Mouse (Mus musculus): Measurements from ENCODE around the gene Cpeb3. TPM values are rescaled to one million over a fixed set of nuclear protein-coding genes. Genes with fewer than 3 reads are reported as not detected.

The Cpeb3 gene
- polyA plus RNA-seq (2015; fragmentation: Nextera tagmentation; extraction: Ambion mirVana) = 7.0 and 9.8 TPM in 2 replicates

DNA sequence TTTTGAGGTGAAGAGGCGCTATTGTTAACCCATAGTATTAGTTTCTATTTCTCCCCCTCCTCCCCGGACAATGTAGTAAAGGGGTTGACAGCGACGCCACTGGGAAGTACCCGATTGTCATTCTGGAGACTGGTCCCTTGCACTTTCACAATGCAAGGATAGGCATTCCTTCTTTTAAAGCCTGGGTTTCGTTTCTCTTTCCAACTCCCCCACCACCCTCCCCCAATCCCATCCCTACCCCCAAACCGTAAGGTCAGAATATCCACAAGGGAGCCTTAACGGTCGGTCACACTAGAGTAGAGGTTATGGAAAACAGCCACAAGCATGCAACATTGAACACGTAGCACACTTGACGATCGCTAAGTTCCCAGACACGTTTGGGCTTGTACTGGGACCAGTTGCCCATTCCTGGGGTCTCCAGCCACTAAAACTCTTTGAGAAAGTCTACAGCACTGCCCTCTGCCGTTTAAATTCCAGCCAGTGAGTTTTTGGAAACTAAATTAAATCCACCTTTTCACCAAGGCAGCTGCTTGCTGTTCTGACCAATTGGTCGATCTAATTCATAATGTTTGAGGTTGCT, at the start of gene Cpeb3:
TSS of gene Cpeb3 (minus strand) at position 426 of the 580 bp plus-strand sequence.
- peaks cover 14% of the 10 kb centered on the region for H3K36me3 ChIP-seq (ENCODE audit: control insufficient read depth, insufficient read depth)
- H3K9ac ChIP-seq (replicated peaks; ENCODE audit: low read depth, low read length) = peak within 1 kb of the TSS; percentile 95
- H3K4me1 ChIP-seq (replicated peaks; ENCODE audit: control insufficient read depth, insufficient read depth, low read length) = peaks cover 17% of the 10 kb centered on the region
- H3K27ac ChIP-seq (ENCODE audit: low read length) = peak within 1 kb of the TSS; percentile 73
- no peak for ATAC-seq
- peak within 1 kb of the TSS; percentile 72 for H3K4me2 ChIP-seq (ENCODE audit: low read length)
- H3K9me3 ChIP-seq (ENCODE audit: control insufficient read depth, low read length) = no peaks in the 10 kb centered on the region
- peak within 1 kb of the TSS; percentile 92 for H3K4me3 ChIP-seq (replicated peaks; ENCODE audit: low read length)
- WGBS = 0% methylated on average over 15 of the region's 15 CpGs
- no peaks in the 10 kb centered on the region for H3K27me3 ChIP-seq (replicated peaks; ENCODE audit: control insufficient read depth, insufficient read depth, low read length)

DNA sequence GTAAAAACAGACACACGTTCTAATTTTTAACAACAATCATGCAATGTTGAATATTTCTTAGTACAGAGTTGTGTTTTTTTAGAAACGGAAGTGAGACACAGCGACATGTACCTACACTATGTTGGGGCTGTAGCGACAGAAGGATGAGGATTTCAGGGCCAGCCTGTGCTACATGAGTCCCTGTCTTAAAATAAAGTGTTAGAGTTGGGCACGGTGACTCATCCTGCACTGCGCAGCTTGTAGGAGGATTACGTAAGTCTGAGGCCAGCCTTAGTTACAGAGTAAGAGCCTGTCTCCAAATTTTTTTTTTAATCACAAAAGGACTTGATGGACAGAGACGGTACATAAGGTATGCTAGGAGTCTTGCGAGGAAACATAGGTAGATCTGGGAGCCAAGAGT, 46.9 kb upstream of the Cpeb3 start:
- no peak overlapping the region for H3K27ac ChIP-seq (ENCODE audit: low read length)
- H3K4me2 ChIP-seq (ENCODE audit: low read length) = no peak overlapping the region
- no peak overlapping the region for H3K4me3 ChIP-seq (replicated peaks; ENCODE audit: low read length)
- no peaks in the 10 kb centered on the region for H3K36me3 ChIP-seq (ENCODE audit: control insufficient read depth, insufficient read depth)
- no peaks in the 10 kb centered on the region for H3K27me3 ChIP-seq (replicated peaks; ENCODE audit: control insufficient read depth, insufficient read depth, low read length)
- no peak for ATAC-seq
- WGBS = 94% methylated on average over 9 of the region's 9 CpGs
- no peak overlapping the region for H3K9ac ChIP-seq (replicated peaks; ENCODE audit: low read depth, low read length)
- no peaks in the 10 kb centered on the region for H3K4me1 ChIP-seq (replicated peaks; ENCODE audit: control insufficient read depth, insufficient read depth, low read length)
- H3K9me3 ChIP-seq (ENCODE audit: control insufficient read depth, low read length) = no peaks in the 10 kb centered on the region

- 68% methylated on average over 6 of the region's 6 CpGs for WGBS
- Histone ChIP-seq H3K4me3 (replicated peaks; ENCODE audit: low read length) (no peak overlapping the region), H3K27ac (ENCODE audit: low read length) (no peak overlapping the region), H3K4me2 (ENCODE audit: low read length) (no peak overlapping the region), H3K4me1 (replicated peaks; ENCODE audit: control insufficient read depth, insufficient read depth, low read length) (no peaks in the 10 kb centered on the region), H3K9me3 (ENCODE audit: control insufficient read depth, low read length) (no peaks in the 10 kb centered on the region), H3K36me3 (ENCODE audit: control insufficient read depth, insufficient read depth) (no peaks in the 10 kb centered on the region), H3K27me3 (replicated peaks; ENCODE audit: control insufficient read depth, insufficient read depth, low read length) (no peaks in the 10 kb centered on the region), H3K9ac (replicated peaks; ENCODE audit: low read depth, low read length) (no peak overlapping the region)
- no peak for ATAC-seq
These were observed 43.7 kb upstream of the Cpeb3 start for GRCm38 (mm10) chr19:37252104-37252503.

GRCm38 (mm10) chr19:37248199-37248598, 39.8 kb upstream of the Cpeb3 start:
- 82% methylated on average over 3 of the region's 3 CpGs for WGBS
- H3K4me1 ChIP-seq (replicated peaks; ENCODE audit: control insufficient read depth, insufficient read depth, low read length) = no peaks in the 10 kb centered on the region
- ATAC-seq = no peak

GRCm38 (mm10) chr19:37246859-37247258, 38.5 kb upstream of the Cpeb3 start:
- Histone ChIP-seq H3K4me2 (ENCODE audit: low read length) (no peak overlapping the region), H3K27me3 (replicated peaks; ENCODE audit: control insufficient read depth, insufficient read depth, low read length) (no peaks in the 10 kb centered on the region), H3K9me3 (ENCODE audit: control insufficient read depth, low read length) (no peaks in the 10 kb centered on the region), H3K4me1 (replicated peaks; ENCODE audit: control insufficient read depth, insufficient read depth, low read length) (no peaks in the 10 kb centered on the region), H3K9ac (replicated peaks; ENCODE audit: low read depth, low read length) (no peak overlapping the region), H3K4me3 (replicated peaks; ENCODE audit: low read length) (no peak overlapping the region), H3K27ac (ENCODE audit: low read length) (no peak overlapping the region), H3K36me3 (ENCODE audit: control insufficient read depth, insufficient read depth) (no peaks in the 10 kb centered on the region)
- ATAC-seq = no peak
- 41% methylated on average over 3 of the region's 3 CpGs for WGBS

More at GRCm38 (mm10) chr19:37248199-37248598, 39.8 kb upstream of the Cpeb3 start:
- Histone ChIP-seq H3K9ac (replicated peaks; ENCODE audit: low read depth, low read length) (no peak overlapping the region), H3K4me3 (replicated peaks; ENCODE audit: low read length) (no peak overlapping the region), H3K27me3 (replicated peaks; ENCODE audit: control insufficient read depth, insufficient read depth, low read length) (no peaks in the 10 kb centered on the region), H3K36me3 (ENCODE audit: control insufficient read depth, insufficient read depth) (no peaks in the 10 kb centered on the region), H3K27ac (ENCODE audit: low read length) (no peak overlapping the region), H3K9me3 (ENCODE audit: control insufficient read depth, low read length) (no peaks in the 10 kb centered on the region), H3K4me2 (ENCODE audit: low read length) (no peak overlapping the region)

GRCm38 (mm10) chr19:37242707-37243106, 34.3 kb upstream of the Cpeb3 start:
- no peaks in the 10 kb centered on the region for H3K27me3 ChIP-seq (replicated peaks; ENCODE audit: control insufficient read depth, insufficient read depth, low read length)
- WGBS = 54% methylated on average over 2 of the region's 2 CpGs
- no peaks in the 10 kb centered on the region for H3K9me3 ChIP-seq (ENCODE audit: control insufficient read depth, low read length)
- no peak overlapping the region for H3K4me3 ChIP-seq (replicated peaks; ENCODE audit: low read length)
- H3K36me3 ChIP-seq (ENCODE audit: control insufficient read depth, insufficient read depth) = no peaks in the 10 kb centered on the region
- H3K9ac ChIP-seq (replicated peaks; ENCODE audit: low read depth, low read length) = no peak overlapping the region
- peaks cover 6% of the 10 kb centered on the region for H3K4me1 ChIP-seq (replicated peaks; ENCODE audit: control insufficient read depth, insufficient read depth, low read length)
- H3K27ac ChIP-seq (ENCODE audit: low read length) = no peak overlapping the region
- ATAC-seq = no peak
- no peak overlapping the region for H3K4me2 ChIP-seq (ENCODE audit: low read length)

- Histone ChIP-seq H3K9ac (replicated peaks; ENCODE audit: low read depth, low read length) (no peak overlapping the region), H3K27me3 (replicated peaks; ENCODE audit: control insufficient read depth, insufficient read depth, low read length) (no peaks in the 10 kb centered on the region; the same call in 1 of the 2 replicates), H3K4me2 (ENCODE audit: low read length) (no peak overlapping the region), H3K4me1 (replicated peaks; ENCODE audit: control insufficient read depth, insufficient read depth, low read length) (peaks cover 6% of the 10 kb centered on the region), H3K4me3 (replicated peaks; ENCODE audit: low read length) (no peak overlapping the region), H3K9me3 (ENCODE audit: control insufficient read depth, low read length) (no peaks in the 10 kb centered on the region), H3K27ac (ENCODE audit: low read length) (no peak overlapping the region), H3K36me3 (ENCODE audit: control insufficient read depth, insufficient read depth) (no peaks in the 10 kb centered on the region)
- no peak for ATAC-seq
- 69% methylated on average over 5 of the region's 5 CpGs for WGBS
These were observed 32.8 kb upstream of the Cpeb3 start for GRCm38 (mm10) chr19:37241201-37241600.

DNA sequence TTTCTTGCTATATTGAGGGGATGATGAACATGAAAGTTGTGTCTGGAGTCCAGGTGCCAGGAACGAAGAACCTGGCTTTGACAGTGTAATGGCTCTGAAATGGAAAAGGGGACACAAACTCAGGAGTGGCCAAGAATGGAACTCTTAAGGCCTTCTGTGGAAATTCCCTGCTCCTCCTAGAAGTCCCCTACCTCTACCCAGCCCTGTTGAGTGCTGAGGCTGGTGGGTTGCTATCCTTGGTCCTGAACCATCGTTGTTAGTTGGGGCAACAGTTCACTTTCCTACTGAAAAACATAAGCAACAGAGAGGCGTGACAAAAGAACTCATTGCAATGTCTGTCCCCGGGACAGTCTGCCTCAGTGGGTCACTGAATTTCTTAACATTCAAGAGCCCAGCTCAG, 30.7 kb upstream of the Cpeb3 start:
- WGBS = 31% methylated on average over 4 of the region's 4 CpGs
- Histone ChIP-seq H3K27ac (ENCODE audit: low read length) (no peak overlapping the region), H3K36me3 (ENCODE audit: control insufficient read depth, insufficient read depth) (no peaks in the 10 kb centered on the region), H3K9ac (replicated peaks; ENCODE audit: low read depth, low read length) (no peak overlapping the region), H3K4me3 (replicated peaks; ENCODE audit: low read length) (no peak overlapping the region), H3K27me3 (replicated peaks; ENCODE audit: control insufficient read depth, insufficient read depth, low read length) (peaks cover 10% of the 10 kb centered on the region), H3K4me1 (replicated peaks; ENCODE audit: control insufficient read depth, insufficient read depth, low read length) (peaks cover 8% of the 10 kb centered on the region), H3K9me3 (ENCODE audit: control insufficient read depth, low read length) (no peaks in the 10 kb centered on the region), H3K4me2 (ENCODE audit: low read length) (no peak overlapping the region)
- ATAC-seq = no peak

DNA sequence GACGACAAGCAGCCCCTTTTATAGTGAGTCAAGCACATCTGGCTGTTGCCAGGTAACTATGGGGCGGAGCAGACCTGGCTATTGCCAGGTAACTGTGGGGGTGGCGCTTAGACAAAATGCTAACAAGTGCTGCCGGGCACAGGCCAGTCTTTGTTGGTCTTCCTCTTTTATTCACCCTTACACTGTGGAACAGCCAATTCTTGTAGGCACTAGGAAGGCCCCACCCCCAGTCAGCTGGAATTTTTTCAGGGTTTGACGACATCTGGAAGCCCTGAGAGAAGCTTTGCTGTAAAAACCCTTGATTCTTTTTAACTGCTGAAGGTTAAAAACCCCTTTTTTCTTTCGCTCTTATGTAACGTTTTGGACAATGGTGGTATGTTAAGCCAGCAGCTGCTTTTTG, 30.2 kb upstream of the Cpeb3 start:
- Histone ChIP-seq H3K4me1 (replicated peaks; ENCODE audit: control insufficient read depth, insufficient read depth, low read length) (peaks cover 12% of the 10 kb centered on the region), H3K27ac (ENCODE audit: low read length) (no peak overlapping the region), H3K4me3 (replicated peaks; ENCODE audit: low read length) (no peak overlapping the region), H3K4me2 (ENCODE audit: low read length) (no peak overlapping the region), H3K27me3 (replicated peaks; ENCODE audit: control insufficient read depth, insufficient read depth, low read length) (peaks cover 10% of the 10 kb centered on the region), H3K9ac (replicated peaks; ENCODE audit: low read depth, low read length) (no peak overlapping the region), H3K9me3 (ENCODE audit: control insufficient read depth, low read length) (no peaks in the 10 kb centered on the region), H3K36me3 (ENCODE audit: control insufficient read depth, insufficient read depth) (no peaks in the 10 kb centered on the region)
- 13% methylated on average over 7 of the region's 7 CpGs for WGBS
- ATAC-seq = peak; percentile 47; the same call in 1 of the 2 replicates
